Mouse (Mus musculus) bone marrow macrophage, adult 2 months (primary cell): Measurements from ENCODE around the gene Lbh.

ENCODE experiments used
- CTCF ChIP-seq: IDR thresholded peaks from 2 replicates; pipeline ENCODE4 v1.5.1; 2012; ENCODE audit warnings: low read depth, mild to moderate bottlenecking, low read length, moderate library complexity
- POLR2A ChIP-seq: IDR thresholded peaks from 2 replicates; pipeline ENCODE4 v1.6.1; 2012; ENCODE audit warnings: mild to moderate bottlenecking, low read depth, low read length, borderline replicate concordance

GRCm38 (mm10) chr17:72878979-72879378 is 39.1 kb upstream of the Lbh start:
- TF ChIP-seq CTCF (no peak), POLR2A (no peak)
